Mouse (Mus musculus) embryonic facial prominence, embryonic 12.5 days (tissue): ENCODE measurements around the gene Cldn7. TPM values are rescaled to one million over a fixed set of nuclear protein-coding genes. Genes with fewer than 3 reads are reported as not detected.
A peak's percentile ranks its signal among the peaks of the same experiment; 100 is the strongest.
"Not testable (repeated sequence)": the region's sequence is repeated elsewhere in the genome, so short reads cannot be mapped to it uniquely, and the experiment has no call there.

Experiments used
- ATAC-seq: fragments of 200-750 bp; cut with Nextera tagmentation; 2 replicates; pipeline ENCODE4 v1.8.0; 2017; ENCODE audit not compliant: insufficient number of reproducible peaks, insufficient read depth, low FRiP score, low TSS enrichment
- H3K27ac ChIP-seq: fragments of 300-500 bp; sonication (generic); 2 replicates; pipeline ENCODE4 v1.5.1; 2016; ENCODE audit warnings: mild to moderate bottlenecking
- H3K27me3 ChIP-seq: fragments of 300-500 bp; sonication (generic); 2 replicates; pipeline ENCODE4 v1.6.1; 2016; ENCODE audit warnings: mild to moderate bottlenecking, moderate library complexity
- H3K36me3 ChIP-seq: fragments of 300-500 bp; sonication (generic); 2 replicates; pipeline ENCODE4 v1.6.1; 2016; ENCODE audit warnings: mild to moderate bottlenecking
- H3K4me1 ChIP-seq: fragments of 300-500 bp; sonication (generic); 2 replicates; pipeline ENCODE4 v1.6.1; 2016
- H3K4me2 ChIP-seq: fragments of 300-500 bp; sonication (generic); replicated peaks from 2 replicates; pipeline ENCODE4 v1.6.1; 2016; ENCODE audit warnings: mild to moderate bottlenecking, moderate library complexity
- H3K4me3 ChIP-seq: fragments of 300-500 bp; sonication (generic); 2 replicates; pipeline ENCODE4 v1.5.1; 2016; ENCODE audit warnings: mild to moderate bottlenecking
- H3K9ac ChIP-seq: fragments of 300-500 bp; sonication (generic); 2 replicates; pipeline ENCODE4 v1.6.1; 2016; ENCODE audit warnings: mild to moderate bottlenecking, moderate library complexity
- H3K9me3 ChIP-seq: fragments of 300-500 bp; sonication (generic); 2 replicates; pipeline ENCODE4 v1.6.1; 2016; ENCODE audit warnings: mild to moderate bottlenecking, moderate library complexity
- WGBS: fragments of 180-500 bp; shearing (Covaris S2); methylation state at CpG from one replicate; pipeline ENCODE4 v1.1.7; 2016; 5-methylcytosine and 5-hydroxymethylcytosine counted together
- polyA plus RNA-seq: library from polyadenylated mRNA; unstranded; fragments of >200 nt; fragmentation: Nextera tagmentation; extraction: Ambion mirVana; gene quantifications from 2 replicates; pipeline ENCODE4 v1.2.1, GENCODE M21; 2016

Cldn7 gene
- polyA plus RNA-seq, 1 experiment from 2014 or later: 29.6 TPM

DNA sequence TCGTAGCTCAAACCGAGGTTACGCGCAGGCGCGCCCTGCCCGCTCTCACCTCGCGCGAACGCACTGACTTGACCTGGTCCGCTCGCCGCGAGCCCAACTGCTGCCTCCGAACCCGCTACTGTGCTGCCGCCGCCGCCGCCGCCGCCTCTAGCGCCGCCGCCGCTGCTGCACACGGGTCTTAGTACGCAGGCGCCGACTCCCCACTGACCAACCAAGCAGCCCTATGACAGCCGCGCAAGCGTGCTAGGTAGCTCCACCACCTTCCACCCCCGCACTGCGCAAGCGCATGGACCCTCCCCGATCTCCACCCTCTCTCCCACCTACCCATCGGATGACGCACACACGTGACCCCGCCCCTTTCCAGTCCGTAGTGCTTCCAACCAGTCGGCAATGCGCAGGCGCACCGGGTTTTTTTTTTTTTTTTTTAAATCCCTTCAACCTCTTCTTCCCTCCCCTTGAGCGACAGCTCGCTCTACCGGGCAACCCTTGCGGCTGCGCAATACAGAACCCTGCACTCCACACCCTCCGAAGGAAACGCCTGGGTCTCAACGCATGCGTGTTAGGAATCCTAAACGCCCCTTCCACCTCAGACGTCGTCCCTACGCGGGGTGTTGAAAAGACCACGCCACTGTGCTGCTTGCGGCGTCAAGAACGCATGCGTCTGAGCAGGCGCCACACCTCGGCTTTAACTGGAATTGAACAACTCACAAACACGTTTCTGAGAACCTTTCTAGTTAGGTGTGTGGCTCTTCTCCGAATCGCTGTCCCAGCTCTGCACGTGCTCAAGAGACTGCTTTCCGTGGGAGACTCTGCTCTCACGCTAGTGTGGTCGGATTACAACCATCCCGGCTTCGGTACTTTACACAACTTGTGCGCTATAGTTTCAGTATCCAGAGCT, 43.2 kb upstream of the Cldn7 start, which contains the start of gene Eif5a:
Eif5a (minus strand) TSS at position 845 of the 898 bp plus-strand sequence.
- ATAC-seq: peak; percentile 97
- Histone ChIP-seq H3K27me3 (no peaks in the 10 kb centered on the region), H3K9ac (peak within 1 kb of the TSS; percentile 98), H3K4me3 (peak within 1 kb of the TSS; percentile 98), H3K9me3 (no peaks in the 10 kb centered on the region), H3K4me2 (peak within 1 kb of the TSS; percentile 85), H3K36me3 (peaks cover 26% of the 10 kb centered on the region), H3K27ac (peak within 1 kb of the TSS; percentile 97), H3K4me1 (peaks cover 13% of the 10 kb centered on the region)
- under 1% methylated on average over 78 of the region's 78 CpGs for WGBS

DNA sequence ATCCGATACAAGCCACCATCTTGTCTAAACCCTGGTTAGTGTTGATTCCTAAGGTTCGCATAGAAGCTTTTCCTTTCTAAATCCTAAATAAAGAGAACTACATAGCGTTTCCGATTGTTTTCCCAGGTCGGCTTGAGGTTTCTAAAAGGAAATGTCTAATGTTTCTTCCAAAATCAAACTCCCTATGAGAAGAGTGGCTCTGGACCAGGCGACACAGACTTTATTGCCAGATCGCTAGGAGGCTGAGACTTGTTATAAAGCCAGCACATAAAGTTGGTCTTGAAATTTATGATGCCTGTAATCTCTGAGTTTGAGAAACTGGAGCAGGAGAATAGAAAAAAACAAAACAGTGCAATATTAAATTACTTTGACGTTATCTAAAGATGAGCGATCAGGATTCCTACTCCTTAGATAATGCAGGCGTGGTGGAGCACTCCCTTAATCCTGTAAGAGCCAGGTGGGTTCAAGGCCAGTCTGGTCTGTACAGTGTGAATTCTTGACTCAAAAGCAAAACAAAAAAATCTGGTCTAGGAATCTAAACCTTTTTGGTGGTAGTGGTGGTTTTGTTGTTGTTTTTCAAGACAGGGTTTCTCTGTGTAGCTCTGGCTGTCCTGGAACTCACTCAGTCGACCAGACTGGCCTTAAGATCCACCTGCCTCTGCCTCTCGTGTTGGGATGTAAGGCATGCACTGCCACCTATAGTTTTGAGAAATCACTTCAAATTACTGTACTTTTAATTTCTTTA, 42.4 kb upstream of the Cldn7 start:
- Histone ChIP-seq H3K27me3 (no peaks in the 10 kb centered on the region), H3K9ac (peak overlapping the region; percentile 36; the same call in 1 of the 2 replicates), H3K4me2 (peak overlapping the region; percentile 85), H3K4me3 (peak overlapping the region; percentile 98), H3K4me1 (peaks cover 11% of the 10 kb centered on the region), H3K9me3 (no peaks in the 10 kb centered on the region), H3K36me3 (peaks cover 18% of the 10 kb centered on the region), H3K27ac (peak overlapping the region; percentile 97)
- ATAC-seq: no peak
- WGBS: 5% methylated on average over 12 of the region's 12 CpGs

DNA sequence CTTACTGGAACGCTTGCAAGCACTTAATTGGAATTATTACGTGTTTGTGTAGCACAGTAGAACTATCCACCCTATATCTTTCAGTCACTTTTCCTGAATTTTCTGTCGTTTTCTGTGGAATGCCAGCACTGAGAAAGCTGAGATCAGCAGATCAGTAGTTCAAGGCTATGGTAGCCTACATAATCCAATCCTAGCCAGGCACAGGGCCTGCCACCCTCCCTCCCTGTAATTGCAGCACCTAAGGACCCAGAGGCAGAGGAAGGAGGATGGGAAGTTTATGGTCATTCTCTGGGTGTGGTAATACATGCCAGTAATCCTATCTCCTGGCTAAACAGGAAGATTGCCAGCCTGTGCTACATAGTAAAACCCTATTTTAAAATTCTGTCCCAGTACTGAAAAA, 41.8 kb upstream of the Cldn7 start:
- H3K27ac ChIP-seq: 0 out of 2 replicates have a peak overlapping the region, but pooled peaks have one; percentile 27
- H3K27me3 ChIP-seq: no peaks in the 10 kb centered on the region
- H3K9ac ChIP-seq: no peak overlapping the region
- no peak for ATAC-seq
- WGBS: 64% methylated on average over 3 of the region's 3 CpGs
- no peak overlapping the region for H3K4me3 ChIP-seq
- H3K4me2 ChIP-seq: no peak overlapping the region
- no peaks in the 10 kb centered on the region for H3K9me3 ChIP-seq
- H3K36me3 ChIP-seq: peaks cover 12% of the 10 kb centered on the region
- H3K4me1 ChIP-seq: peaks cover 11% of the 10 kb centered on the region

DNA sequence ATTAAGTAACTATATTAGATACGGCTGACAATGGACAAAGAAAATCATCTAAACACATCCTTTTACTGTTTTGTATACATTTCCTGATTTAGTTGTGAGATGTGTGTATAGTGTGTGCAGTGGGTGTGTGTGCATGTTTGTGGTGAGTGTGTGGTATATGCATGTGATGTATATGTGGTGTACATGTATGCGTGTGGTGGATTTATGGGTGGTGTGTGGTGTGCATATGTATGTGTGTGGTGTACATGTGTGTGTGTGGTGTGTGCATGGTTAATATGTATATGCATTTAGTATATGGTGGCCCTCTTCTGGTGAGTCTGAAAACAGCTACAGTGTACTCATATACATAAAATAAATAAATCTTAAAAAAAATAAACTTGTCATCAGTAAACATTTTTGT, 37.1 kb upstream of the Cldn7 start:
- 95% methylated on average over 2 of the region's 2 CpGs for WGBS

DNA sequence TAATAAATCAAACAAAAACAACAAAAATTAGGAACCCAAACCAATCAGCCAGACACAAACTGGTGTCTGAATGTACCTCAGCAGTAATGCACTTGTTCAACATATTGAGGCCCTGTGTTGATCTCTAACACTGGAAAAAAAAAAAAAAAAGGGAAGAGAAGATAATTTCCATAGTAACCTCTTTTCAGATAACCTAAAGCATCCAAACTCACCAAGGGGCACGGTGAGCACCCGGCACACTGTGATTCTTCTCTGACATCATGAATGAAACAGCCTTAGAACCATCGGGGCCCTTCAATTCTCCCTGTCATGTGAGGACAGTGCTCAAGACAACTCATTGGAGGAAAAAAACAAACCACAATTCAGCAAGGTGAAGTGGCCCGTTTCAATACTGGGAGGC, 34.9 kb upstream of the Cldn7 start:
- Histone ChIP-seq H3K4me1 (peaks cover 2% of the 10 kb centered on the region; the same call in 1 of the 2 replicates), H3K36me3 (no peaks in the 10 kb centered on the region), H3K9ac (no peak overlapping the region), H3K9me3 (no peaks in the 10 kb centered on the region), H3K4me2 (no peak overlapping the region), H3K4me3 (no peak overlapping the region), H3K27me3 (no peaks in the 10 kb centered on the region), H3K27ac (no peak overlapping the region)
- 85% methylated on average over 4 of the region's 4 CpGs for WGBS
- ATAC-seq: no peak

More for the DNA sequence above, 37.1 kb upstream of the Cldn7 start:
- H3K27me3 ChIP-seq: no peaks in the 10 kb centered on the region
- no peaks in the 10 kb centered on the region for H3K9me3 ChIP-seq
- H3K4me3 ChIP-seq: no peak overlapping the region
- no peak for ATAC-seq
- no peaks in the 10 kb centered on the region for H3K4me1 ChIP-seq
- H3K4me2 ChIP-seq: no peak overlapping the region
- H3K9ac ChIP-seq: no peak overlapping the region
- no peaks in the 10 kb centered on the region for H3K36me3 ChIP-seq
- no peak overlapping the region for H3K27ac ChIP-seq

DNA sequence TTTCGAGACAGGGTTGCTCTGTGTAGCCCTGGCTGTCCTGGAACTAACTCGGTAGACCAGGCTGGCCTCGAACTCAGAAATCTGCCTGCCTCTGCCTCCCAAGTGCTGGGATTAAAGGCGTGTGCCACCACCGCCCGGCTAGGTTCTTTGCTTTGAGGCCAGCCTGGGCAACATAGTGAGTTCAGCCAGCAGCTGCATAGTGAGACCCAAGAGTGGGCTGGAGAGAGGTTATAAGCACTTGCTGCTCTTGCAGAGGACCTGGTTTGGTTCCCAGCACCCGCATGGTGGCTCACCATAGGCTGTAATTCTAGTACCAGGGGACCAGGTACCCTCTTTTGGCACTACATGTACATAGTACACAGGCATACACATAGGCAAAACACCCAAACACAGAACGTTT, 34.4 kb upstream of the Cldn7 start:
- ATAC-seq, H3K36me3 ChIP-seq, H3K4me1 ChIP-seq, H3K4me2 ChIP-seq, H3K4me3 ChIP-seq, H3K9ac ChIP-seq, H3K9me3 ChIP-seq, H3K27me3 ChIP-seq, H3K27ac ChIP-seq: not testable (repeated sequence)
- 89% methylated on average over 8 of the region's 8 CpGs for WGBS

DNA sequence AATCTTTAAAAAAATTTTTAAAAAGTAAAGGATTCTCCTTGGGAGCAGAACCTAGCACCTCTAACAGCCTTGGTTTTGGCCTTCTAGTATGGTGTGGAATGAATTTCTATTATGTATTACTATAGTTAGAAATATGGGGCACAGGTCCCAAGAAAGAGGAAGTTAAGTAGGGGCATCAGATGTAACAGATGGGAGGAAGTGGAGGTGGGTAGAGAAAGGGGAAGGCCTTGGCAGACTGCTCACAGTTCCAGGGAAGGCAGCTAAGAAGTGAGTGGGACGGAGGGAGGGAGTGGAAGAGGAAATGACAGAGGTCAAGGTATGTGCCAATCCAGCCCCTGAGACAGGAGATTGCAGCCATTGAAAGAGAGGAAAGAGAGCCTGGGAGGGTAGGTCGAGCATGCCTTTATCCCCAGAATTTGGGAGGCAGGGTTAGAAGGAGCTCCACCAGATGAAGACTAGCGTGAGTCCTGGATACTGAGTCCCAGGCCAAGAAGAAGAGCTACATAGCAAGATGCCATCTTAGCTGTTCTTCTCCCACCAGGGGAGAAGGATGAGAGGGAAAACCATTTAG, 33.5 kb upstream of the Cldn7 start:
- Histone ChIP-seq H3K27ac (no peak overlapping the region), H3K9ac (no peak overlapping the region), H3K4me3 (no peak overlapping the region), H3K4me1 (peaks cover 2% of the 10 kb centered on the region; the same call in 1 of the 2 replicates), H3K9me3 (no peaks in the 10 kb centered on the region), H3K36me3 (no peaks in the 10 kb centered on the region), H3K27me3 (no peaks in the 10 kb centered on the region), H3K4me2 (no peak overlapping the region)
- ATAC-seq: no peak
- 73% methylated on average over 3 of the region's 3 CpGs for WGBS

DNA sequence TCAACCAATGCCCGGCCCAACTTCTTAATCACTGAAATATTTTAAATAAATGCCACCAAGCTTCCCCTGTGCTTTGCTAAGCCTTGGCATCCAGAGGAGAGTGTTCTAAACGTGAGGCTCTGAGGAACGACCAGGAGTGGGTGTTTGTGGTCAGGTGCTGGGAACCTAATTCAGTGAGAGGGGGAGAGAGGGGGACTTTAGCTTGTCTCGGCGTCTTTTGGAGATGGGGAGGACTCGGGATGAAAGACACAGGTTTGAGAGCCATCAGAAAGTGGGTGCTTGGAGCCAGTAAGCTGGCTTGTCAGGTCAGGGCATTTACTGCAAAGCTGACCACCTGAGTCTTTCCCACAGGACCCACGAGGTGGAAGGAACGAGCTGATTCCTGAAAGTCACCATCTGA, 32.8 kb upstream of the Cldn7 start:
- no peak for ATAC-seq

DNA sequence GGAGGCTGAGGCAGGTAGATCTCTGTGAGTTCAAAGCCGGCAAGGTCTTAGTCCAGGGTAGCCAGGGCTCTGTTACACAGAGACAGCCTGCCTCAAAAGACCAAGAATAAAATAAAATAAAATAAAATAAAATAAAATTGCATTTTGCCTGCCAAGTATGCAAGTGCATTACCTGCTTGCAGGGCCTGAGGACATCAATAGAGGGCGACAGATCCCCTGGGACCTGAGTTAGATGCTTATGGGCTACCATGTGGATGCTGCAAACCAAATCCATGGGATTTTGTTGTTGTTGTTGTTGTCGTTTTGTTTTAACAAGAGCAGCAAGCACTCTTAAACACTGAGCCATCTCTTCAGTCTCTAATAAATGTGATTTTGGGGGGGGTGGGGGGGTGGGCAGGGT, 32.3 kb upstream of the Cldn7 start:
- ATAC-seq: no peak
- H3K4me2 ChIP-seq: no peak overlapping the region
- H3K36me3 ChIP-seq: no peaks in the 10 kb centered on the region
- WGBS: 42% methylated on average over 3 of the region's 3 CpGs
- no peak overlapping the region for H3K9ac ChIP-seq
- peaks cover 13% of the 10 kb centered on the region for H3K4me1 ChIP-seq
- H3K9me3 ChIP-seq: no peaks in the 10 kb centered on the region
- H3K27ac ChIP-seq: no peak overlapping the region
- H3K4me3 ChIP-seq: no peak overlapping the region
- peaks cover 10% of the 10 kb centered on the region; the same call in 1 of the 2 replicates for H3K27me3 ChIP-seq

More for the DNA sequence above, 32.8 kb upstream of the Cldn7 start:
- H3K9me3 ChIP-seq: no peaks in the 10 kb centered on the region
- no peak overlapping the region for H3K27ac ChIP-seq
- no peak overlapping the region for H3K4me2 ChIP-seq
- H3K4me1 ChIP-seq: peaks cover 9% of the 10 kb centered on the region; the same call in 1 of the 2 replicates
- no peaks in the 10 kb centered on the region for H3K36me3 ChIP-seq
- 0 out of 2 replicates have a peak, but pooled peaks cover 5% of the 10 kb centered on the region for H3K27me3 ChIP-seq
- no peak overlapping the region for H3K4me3 ChIP-seq
- H3K9ac ChIP-seq: no peak overlapping the region
- 73% methylated on average over 8 of the region's 8 CpGs for WGBS

DNA sequence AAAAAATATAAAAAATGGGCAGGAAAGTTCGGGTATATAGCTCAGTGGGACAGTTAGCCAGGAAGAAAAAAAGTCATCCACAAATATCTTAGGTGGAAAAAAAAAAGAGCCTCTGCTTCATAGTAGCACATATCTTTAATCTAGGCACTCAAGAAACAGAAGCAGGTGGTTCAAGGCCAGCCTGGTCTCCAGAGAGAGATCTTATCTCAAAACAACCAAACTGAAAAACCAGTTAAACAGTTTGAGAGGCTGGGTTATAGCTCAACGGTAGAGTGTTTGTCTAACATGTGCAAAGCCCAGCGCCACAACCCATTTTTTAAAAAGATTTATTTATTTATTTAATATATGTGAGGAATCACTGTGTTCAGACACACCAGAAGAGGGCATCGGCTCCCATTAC, 31.5 kb upstream of the Cldn7 start:
- 69% methylated on average over 4 of the region's 4 CpGs for WGBS
- no peak overlapping the region for H3K4me2 ChIP-seq
- no peak for ATAC-seq

DNA sequence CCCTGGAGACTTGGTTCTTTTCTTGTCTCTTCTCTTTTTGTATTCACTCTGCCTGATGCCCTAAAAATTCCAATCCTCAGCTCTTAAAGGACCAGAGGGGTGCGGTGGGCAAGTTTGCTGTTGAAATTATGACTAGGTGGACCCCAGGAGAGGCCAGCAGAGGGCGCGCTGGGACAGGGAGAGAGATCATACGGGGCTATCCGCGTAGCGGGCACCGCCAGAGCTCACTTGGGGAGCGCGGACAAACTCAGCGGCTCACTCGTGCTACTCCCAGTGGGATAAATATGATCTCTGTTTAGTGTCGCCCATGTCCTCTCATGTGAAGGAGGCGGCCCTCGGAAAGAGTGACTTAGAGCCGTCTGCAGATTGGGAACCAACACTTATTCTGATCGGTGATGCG, 30.4 kb upstream of the Cldn7 start:
- H3K27me3 ChIP-seq: peaks cover 19% of the 10 kb centered on the region; the same call in 1 of the 2 replicates
- no peak for ATAC-seq
- peak overlapping the region; percentile 50 for H3K4me2 ChIP-seq
- H3K4me1 ChIP-seq: peaks cover 31% of the 10 kb centered on the region
- no peaks in the 10 kb centered on the region for H3K9me3 ChIP-seq
- H3K36me3 ChIP-seq: no peaks in the 10 kb centered on the region
- under 1% methylated on average over 18 of the region's 18 CpGs for WGBS
- no peak overlapping the region for H3K27ac ChIP-seq
- peak overlapping the region; percentile 22; the same call in 1 of the 2 replicates for H3K4me3 ChIP-seq
- H3K9ac ChIP-seq: peak overlapping the region; percentile 29; the same call in 1 of the 2 replicates

More for the DNA sequence above, 31.5 kb upstream of the Cldn7 start:
- no peak overlapping the region for H3K9ac ChIP-seq
- peaks cover 17% of the 10 kb centered on the region; the same call in 1 of the 2 replicates for H3K27me3 ChIP-seq
- no peaks in the 10 kb centered on the region for H3K9me3 ChIP-seq
- no peaks in the 10 kb centered on the region for H3K36me3 ChIP-seq
- H3K4me3 ChIP-seq: no peak overlapping the region
- H3K27ac ChIP-seq: no peak overlapping the region
- H3K4me1 ChIP-seq: peaks cover 22% of the 10 kb centered on the region
